Mouse (Mus musculus) lung, postnatal 0 days (tissue): ENCODE measurements around the gene Trf.

Experiments used
- CTCF ChIP-seq: IDR thresholded peaks from 2 replicates; pipeline ENCODE4 v1.5.1; 2016; ENCODE audit warnings: antibody characterized with exemption, mild to moderate bottlenecking
- EP300 ChIP-seq: IDR thresholded peaks from 2 replicates; pipeline ENCODE4 v1.6.1; 2016; ENCODE audit warnings: antibody characterized with exemption, mild to moderate bottlenecking, control low read depth

- TF ChIP-seq EP300 (no peak), CTCF (0 out of 2 replicates have a peak, but pooled peaks have one; percentile 7)
These were observed 35.5 kb upstream of the Trf start for GRCm38 (mm10) chr9:103265778-103266177.
